Mouse (Mus musculus): ENCODE measurements around the gene Tmem178b.

DNA sequence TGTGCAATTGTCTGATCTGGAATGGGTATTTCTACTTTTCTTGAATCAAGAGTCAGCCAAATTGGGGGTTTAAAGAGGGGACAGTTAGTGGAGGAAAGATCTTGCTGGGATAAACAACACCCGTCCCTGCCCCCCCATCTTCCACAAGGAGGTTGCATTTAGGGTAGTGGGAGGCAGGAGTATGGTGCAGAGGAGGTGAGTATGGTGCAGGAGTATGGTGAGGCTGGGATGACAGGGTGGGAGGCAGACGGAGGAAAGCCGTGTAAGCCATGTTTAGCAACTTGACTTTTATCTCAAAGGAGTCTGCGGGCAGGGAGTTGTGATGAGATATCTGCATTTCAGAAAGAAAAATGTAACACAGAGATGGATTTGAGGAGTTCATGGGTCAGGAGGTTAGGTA, 73.5 kb downstream of the Tmem178b start:
- no peak for TF ChIP-seq POLR2A (IDR thresholded peaks at IDR 0.05; ENCODE audit: borderline replicate concordance, control insufficient read depth, low read depth, low read length)
- no peak for TF ChIP-seq CTCF (IDR thresholded peaks at IDR 0.05; ENCODE audit: control insufficient read depth, insufficient read depth, low read length)
